Mouse (Mus musculus) MEL (cell line): ENCODE results near the gene Cmc1. TPM values are rescaled to one million over a fixed set of nuclear protein-coding genes. Genes with fewer than 3 reads are reported as not detected.
A peak's percentile ranks its signal among the peaks of the same experiment; 100 is the strongest.

ENCODE experiments used
- DNase-seq: peaks from one replicate; pipeline ENCODE4 v3.0.0; 2011; ENCODE audit warnings: low read depth, low spot score
- H3K27ac ChIP-seq: 2 replicates; pipeline ENCODE4 v1.5.1; 2012; ENCODE audit warnings: low read depth, mild to moderate bottlenecking, control low read depth, low read length, moderate library complexity; ENCODE audit not compliant: control insufficient read depth
- H3K27me3 ChIP-seq, 2 experiments: fragments of 150-350 bp in 1 of 2; sonication (generic) in 1 of 2; 2 replicates each; pipeline ENCODE4 v1.6.1; 2012; ENCODE audit warnings: low read length in 2 of 2, mild to moderate bottlenecking in 2 of 2, improper control_type of control experiment in 1 of 2, moderate library complexity in 1 of 2; ENCODE audit not compliant: insufficient read depth in 2 of 2, control insufficient read depth in 1 of 2
- H3K36me3 ChIP-seq, 2 experiments: 2 replicates each; pipeline ENCODE4 v1.6.1; 2012 to 2014; ENCODE audit warnings: low read length in 2 of 2, improper control_type of control experiment in 1 of 2, inconsistent platforms in 1 of 2, mild to moderate bottlenecking in 1 of 2; ENCODE audit not compliant: insufficient read depth in 2 of 2, control insufficient read depth in 1 of 2
- H3K4me1 ChIP-seq, 2 experiments: fragments of 150-350 bp in 1 of 2; sonication (generic) in 1 of 2; 2 replicates each; pipeline ENCODE4 v1.6.1; 2012; ENCODE audit warnings: low read length in 2 of 2, improper control_type of control experiment in 1 of 2, mild to moderate bottlenecking in 1 of 2; ENCODE audit not compliant: insufficient read depth in 2 of 2, control insufficient read depth in 1 of 2
- H3K4me3 ChIP-seq, 2 experiments: fragments of 150-350 bp in 1 of 2; sonication (generic) in 1 of 2; 2 replicates each; pipeline ENCODE4 v1.5.1; 2012; ENCODE audit warnings: low read depth in 2 of 2, low read length in 2 of 2, mild to moderate bottlenecking in 2 of 2, moderate library complexity in 2 of 2, control low read depth in 1 of 2, improper control_type of control experiment in 1 of 2; ENCODE audit not compliant: control insufficient read depth in 1 of 2, insufficient read depth in 1 of 2
- H3K79me2 ChIP-seq: 2 replicates; pipeline ENCODE4 v1.6.1; 2012; ENCODE audit warnings: mild to moderate bottlenecking, low read length, moderate library complexity; ENCODE audit not compliant: control insufficient read depth, poor library complexity, insufficient read depth
- H3K9ac ChIP-seq: 2 replicates; pipeline ENCODE4 v1.6.1; 2012; ENCODE audit warnings: low read depth, mild to moderate bottlenecking, control low read depth, low read length, moderate library complexity; ENCODE audit not compliant: control insufficient read depth, poor library complexity, severe bottlenecking
- H3K9me3 ChIP-seq: fragments of 150-350 bp; sonication (generic); replicated peaks from 2 replicates; pipeline ENCODE4 v1.6.1; 2012; ENCODE audit warnings: mild to moderate bottlenecking, low read length, improper control_type of control experiment, moderate library complexity; ENCODE audit not compliant: insufficient read depth
- BHLHE40 ChIP-seq: IDR thresholded peaks from 2 replicates; pipeline ENCODE4 v1.6.1; 2012; ENCODE audit warnings: low read depth, mild to moderate bottlenecking, inconsistent platforms, low read length, improper control_type of control experiment, borderline replicate concordance
- E2F4 ChIP-seq: IDR thresholded peaks from 2 replicates; pipeline ENCODE4 v1.6.1; 2011; ENCODE audit warnings: low read depth, low read length, improper control_type of control experiment, borderline replicate concordance
- ELF1 ChIP-seq: IDR thresholded peaks from 2 replicates; pipeline ENCODE4 v1.6.1; 2014; ENCODE audit warnings: low read depth, mild to moderate bottlenecking, inconsistent platforms, low read length, improper control_type of control experiment, moderate library complexity
- GATA1 ChIP-seq: IDR thresholded peaks from 2 replicates; pipeline ENCODE4 v1.6.1; 2011; ENCODE audit warnings: low read depth, low read length, improper control_type of control experiment
- HCFC1 ChIP-seq: IDR thresholded peaks from 2 replicates; pipeline ENCODE4 v1.6.1; 2012; ENCODE audit warnings: low read depth, mild to moderate bottlenecking, inconsistent platforms, low read length, improper control_type of control experiment, moderate library complexity
- MAX ChIP-seq: IDR thresholded peaks from 2 replicates; pipeline ENCODE4 v1.6.1; 2011; ENCODE audit warnings: low read length, improper control_type of control experiment
- MAZ ChIP-seq: IDR thresholded peaks from 2 replicates; pipeline ENCODE4 v1.6.1; 2012; ENCODE audit warnings: low read depth, mild to moderate bottlenecking, inconsistent platforms, low read length, improper control_type of control experiment
- MEF2A ChIP-seq: IDR thresholded peaks from 2 replicates; pipeline ENCODE4 v1.6.1; 2014; ENCODE audit warnings: low read depth, mild to moderate bottlenecking, inconsistent platforms, low read length, improper control_type of control experiment; ENCODE audit not compliant: poor library complexity, insufficient replicate concordance, severe bottlenecking; ENCODE audit errors: extremely low read depth
- MXI1 ChIP-seq: IDR thresholded peaks from 2 replicates; pipeline ENCODE4 v1.6.1; 2011; ENCODE audit warnings: mild to moderate bottlenecking, low read depth, low read length, improper control_type of control experiment
- POLR2A ChIP-seq, 2 experiments: IDR thresholded peaks; 2 replicates each; pipeline ENCODE4 v1.6.1; 2011 to 2012; ENCODE audit warnings: low read length in 2 of 2, mild to moderate bottlenecking in 2 of 2, control low read depth in 1 of 2, improper control_type of control experiment in 1 of 2, low read depth in 1 of 2, moderate library complexity in 1 of 2; ENCODE audit not compliant: control insufficient read depth in 1 of 2, insufficient read depth in 1 of 2, poor library complexity in 1 of 2
- POLR2AphosphoS2 ChIP-seq: IDR thresholded peaks from 2 replicates; pipeline ENCODE4 v1.6.1; 2011; ENCODE audit warnings: low read length, improper control_type of control experiment
- POLR2AphosphoS5 ChIP-seq: IDR thresholded peaks from 2 replicates; pipeline ENCODE4 v1.6.1; 2012; ENCODE audit warnings: low read depth, borderline replicate concordance, mild to moderate bottlenecking, inconsistent platforms, low read length, moderate library complexity, mixed read lengths
- RAD21 ChIP-seq: IDR thresholded peaks from 2 replicates; pipeline ENCODE4 v1.6.1; 2011; ENCODE audit warnings: mild to moderate bottlenecking, low read depth, low read length, improper control_type of control experiment
- RCOR1 ChIP-seq: IDR thresholded peaks from 2 replicates; pipeline ENCODE4 v1.6.1; 2012; ENCODE audit warnings: low read depth, mild to moderate bottlenecking, inconsistent platforms, low read length, improper control_type of control experiment
- TBP ChIP-seq: IDR thresholded peaks from 2 replicates; pipeline ENCODE4 v1.8.0; 2011; ENCODE audit warnings: low read depth, low read length, improper control_type of control experiment
- TCF12 ChIP-seq: IDR thresholded peaks from 2 replicates; pipeline ENCODE4 v1.6.1; 2014; ENCODE audit warnings: low read depth, mild to moderate bottlenecking, inconsistent platforms, low read length, improper control_type of control experiment, moderate library complexity
- UBTF ChIP-seq: IDR thresholded peaks from 2 replicates; pipeline ENCODE4 v1.6.1; 2012; ENCODE audit warnings: low read depth, mild to moderate bottlenecking, inconsistent platforms, low read length, improper control_type of control experiment, moderate library complexity, borderline replicate concordance; ENCODE audit not compliant: insufficient read depth
- USF2 ChIP-seq, 2 experiments: IDR thresholded peaks; 2 replicates each; pipeline ENCODE4 v1.6.1; 2011 to 2012; ENCODE audit warnings: improper control_type of control experiment in 2 of 2, low read length in 2 of 2, borderline replicate concordance in 1 of 2, inconsistent platforms in 1 of 2, low read depth in 1 of 2, mild to moderate bottlenecking in 1 of 2; ENCODE audit not compliant: insufficient read depth in 1 of 2
- ZC3H11A ChIP-seq: IDR thresholded peaks from 2 replicates; pipeline ENCODE4 v1.6.1; 2012; ENCODE audit warnings: low read depth, mild to moderate bottlenecking, inconsistent platforms, low read length, improper control_type of control experiment
- ZMIZ1 ChIP-seq: IDR thresholded peaks from 2 replicates; pipeline ENCODE4 v1.6.1; 2012; ENCODE audit warnings: low read depth, mild to moderate bottlenecking, inconsistent platforms, low read length, improper control_type of control experiment, moderate library complexity
- ZNF384 ChIP-seq: IDR thresholded peaks from 2 replicates; pipeline ENCODE4 v1.6.1; 2012; ENCODE audit warnings: low read depth, mild to moderate bottlenecking, inconsistent platforms, low read length, improper control_type of control experiment
- polyA plus RNA-seq, 2 experiments: library from polyadenylated mRNA; stranded (reverse) in 1 of 2; unstranded in 1 of 2; fragments of >175 nt in 1 of 2; fragments of >200 nt in 1 of 2; gene quantifications; 2 replicates each; pipeline versions ENCODE4 v1.2.1 to v1.2.4; 2012; ENCODE audit warnings: low replicate concordance in 2 of 2, low read depth in 1 of 2; ENCODE audit not compliant: insufficient read length in 2 of 2, insufficient read depth in 1 of 2, missing spikeins in 1 of 2
- total RNA-seq: library from RNA; depleted of rRNA; stranded (reverse); fragments of 300-350 nt; gene quantifications from 2 replicates; pipeline ENCODE4 v1.2.3, GENCODE M21; 2012

The Cmc1 gene
- total and polyA plus RNA-seq, 3 experiments: 35.9 to 36.0 TPM; not detected in 1

DNA sequence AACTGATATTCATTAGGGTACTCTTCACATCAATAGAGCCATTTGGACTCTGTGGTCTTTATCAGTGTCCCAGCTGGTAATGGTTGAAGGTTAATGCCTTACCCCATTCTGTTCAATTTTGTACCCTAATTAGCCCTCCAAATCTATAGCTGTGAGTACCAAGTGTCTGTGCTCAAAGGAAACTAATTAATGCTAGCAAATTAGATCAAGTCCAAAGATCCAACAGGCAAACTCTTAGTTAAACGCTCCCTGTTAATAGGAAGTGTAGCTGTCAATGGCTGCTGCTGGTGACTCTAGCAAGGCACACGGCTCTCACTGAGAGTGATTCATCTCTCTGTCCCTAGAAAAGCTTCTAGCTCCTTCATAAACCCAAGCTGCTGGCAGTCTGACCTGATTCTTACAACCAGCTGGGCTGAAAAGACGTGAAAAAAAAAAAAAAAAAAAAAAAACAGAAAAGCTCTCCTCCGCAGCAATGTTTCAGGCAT, 41.4 kb downstream of the Cmc1 start:
- Histone ChIP-seq H3K4me3 (no peak overlapping the region), H3K9ac (no peak overlapping the region), H3K36me3 (peaks cover 0 to 3% of the 10 kb centered on the region in 2 experiments; a peak in 1 of 4 replicates), H3K27me3 (no peaks in the 10 kb centered on the region), H3K27ac (no peak overlapping the region), H3K4me1 (no peaks in the 10 kb centered on the region), H3K9me3 (no peaks in the 10 kb centered on the region), H3K79me2 (no peaks in the 10 kb centered on the region; the same call in 1 of the 2 replicates)
- no peak for DNase-seq
- no peak for TF ChIP-seq ZMIZ1
- TF ChIP-seq POLR2A (IDR thresholded peaks at IDR 0.05; ENCODE audit: control insufficient read depth in 1 of 2, insufficient read depth in 1 of 2, low read depth in 1 of 2, low read length in 2 of 2, poor library complexity in 1 of 2): no peak
- no peak for TF ChIP-seq GATA1
- TF ChIP-seq USF2 (IDR thresholded peaks at IDR 0.05; ENCODE audit: borderline replicate concordance in 1 of 2, insufficient read depth in 1 of 2, low read depth in 1 of 2, low read length in 2 of 2): no peak
- TF ChIP-seq MAZ: no peak
- no peak for TF ChIP-seq POLR2AphosphoS5
- no peak for TF ChIP-seq BHLHE40
- TF ChIP-seq UBTF: no peak
- TF ChIP-seq MEF2A: no peak
- no peak for TF ChIP-seq ELF1
- no peak for TF ChIP-seq ZC3H11A
- no peak for TF ChIP-seq E2F4
- no peak for TF ChIP-seq POLR2AphosphoS2
- no peak for TF ChIP-seq ZNF384
- no peak for TF ChIP-seq TCF12
- TF ChIP-seq MXI1: no peak
- TF ChIP-seq RAD21: no peak
- no peak for TF ChIP-seq RCOR1
- no peak for TF ChIP-seq HCFC1

DNA sequence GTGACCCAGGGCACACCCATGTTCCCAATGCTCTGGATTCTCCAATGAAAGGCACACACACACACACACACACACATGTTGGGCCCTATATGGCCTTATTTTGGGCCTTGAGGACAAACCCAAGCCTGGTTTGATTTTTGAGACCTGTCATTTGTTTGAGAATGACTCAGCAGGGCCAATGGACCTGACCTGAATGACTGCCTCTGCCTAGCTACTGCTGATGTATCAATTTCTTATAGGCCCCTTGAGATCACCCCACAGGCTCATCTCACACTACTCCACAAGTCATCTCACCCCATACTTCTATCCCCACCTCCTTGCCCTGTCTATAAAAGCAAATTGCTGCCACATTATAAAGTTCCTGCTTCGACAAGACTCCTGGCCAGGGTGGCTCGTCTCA, 48.2 kb downstream of the Cmc1 start:
- peaks cover 0 to 1% of the 10 kb centered on the region in 2 experiments; a peak in 1 of 4 replicates for H3K36me3 ChIP-seq
- H3K4me3 ChIP-seq: no peak overlapping the region
- no peak overlapping the region for H3K9ac ChIP-seq
- H3K27ac ChIP-seq: no peak overlapping the region
- DNase-seq: peak; percentile 40
- H3K79me2 ChIP-seq: no peaks in the 10 kb centered on the region; the same call in 1 of the 2 replicates
- H3K4me1 ChIP-seq: no peaks in the 10 kb centered on the region
- TF ChIP-seq TBP (peak; percentile 27; the same call in 1 of the 2 replicates), MAX (no peak), RAD21 (no peak)
- TF ChIP-seq, all 39 proteins: peak for 1
- Histone ChIP-seq H3K9me3 (no peaks in the 10 kb centered on the region), H3K27me3 (no peaks in the 10 kb centered on the region)
